Mouse (Mus musculus): ENCODE measurements at regions not wholly inside any gene's neighbourhood (a gene's known extent, or its start where the extent isn't known, plus 50 kb on each side); places are given as distances from the start of the nearest gene placed in this dataset.

GRCm38 (mm10) chr11:18408071-18408752, 454.5 kb upstream of the Etaa1 start:
- DNase-seq = no peak

DNA sequence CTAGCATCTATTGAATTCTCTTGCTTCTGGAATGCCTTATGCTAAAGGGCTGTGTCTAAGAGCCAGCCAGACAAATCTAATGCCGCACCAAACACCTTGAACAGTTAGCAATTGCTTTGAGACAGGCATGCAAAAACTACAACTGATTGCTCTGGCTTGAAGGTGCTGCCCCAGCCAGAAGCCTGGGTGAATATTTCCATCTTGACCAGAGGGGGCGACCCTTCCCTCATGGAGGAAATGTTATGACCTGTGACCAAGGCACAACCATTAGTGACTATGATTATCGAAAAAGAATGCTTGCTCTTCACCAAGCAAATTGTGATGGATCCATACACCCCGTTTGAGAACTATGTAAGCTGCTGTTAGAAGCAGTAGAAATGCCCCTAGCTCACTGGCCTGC, 445.9 kb upstream of the Etaa1 start:
- peak; percentile 8 for DNase-seq

DNA sequence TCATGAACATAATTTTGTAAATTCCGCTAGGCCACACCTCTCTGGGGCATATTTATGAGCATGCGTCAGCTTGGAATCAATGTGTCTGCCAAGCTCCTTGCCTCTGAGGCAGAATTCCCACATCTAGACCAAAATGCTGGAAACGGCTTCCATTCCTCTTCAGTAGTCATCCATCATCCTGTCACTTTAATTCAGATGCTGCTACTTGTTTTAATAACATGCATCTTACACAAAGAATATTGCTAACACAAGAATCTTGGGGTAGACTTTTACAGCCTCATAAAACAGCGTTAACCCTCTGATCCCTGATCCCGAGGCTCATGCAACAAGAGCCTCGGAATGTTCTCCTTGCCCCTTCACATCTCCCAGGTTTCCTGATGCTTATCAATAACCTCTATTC, 442.7 kb upstream of the Etaa1 start:
- DNase-seq = no peak

DNA sequence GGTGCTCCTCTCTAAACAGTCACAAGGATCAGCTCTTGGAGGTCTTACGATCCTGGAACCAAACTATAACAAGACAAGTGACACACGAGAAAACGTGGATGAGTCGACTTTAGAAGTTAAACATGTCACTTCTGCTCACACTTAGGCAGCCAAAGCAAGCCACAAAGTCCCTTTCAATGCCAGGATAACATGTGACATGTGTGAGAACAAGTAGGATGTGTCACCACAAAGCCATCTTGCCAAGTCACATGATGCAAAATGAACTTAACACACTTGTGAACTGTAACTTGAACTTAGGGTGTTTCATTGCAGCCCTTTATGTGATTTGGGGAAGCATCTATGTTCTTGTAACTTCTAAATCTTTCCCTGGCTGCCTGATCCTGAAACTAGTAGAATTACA, 442.0 kb upstream of the Etaa1 start:
- no peak for DNase-seq

GRCm38 (mm10) chr11:18372813-18373332, 419.2 kb upstream of the Etaa1 start:
- DNase-seq = no peak

DNA sequence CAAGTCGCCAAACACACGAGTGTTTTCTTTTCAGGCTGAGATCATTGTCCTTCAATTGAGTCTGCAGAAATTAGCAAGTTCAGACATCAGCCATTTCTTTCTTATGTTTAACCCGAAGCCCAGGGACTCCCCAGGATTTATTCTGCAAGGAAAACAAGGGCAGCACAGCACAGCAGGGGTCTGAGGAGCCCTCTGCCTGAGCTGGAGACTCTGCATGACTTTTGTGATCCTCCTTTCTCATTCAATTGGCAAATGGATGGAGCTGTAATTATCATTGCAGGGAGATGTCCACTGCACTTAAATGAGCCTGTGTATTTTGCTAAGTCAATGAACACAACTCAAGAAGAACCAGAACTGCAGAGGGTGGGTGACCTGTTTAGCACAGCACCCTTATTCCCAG, 417.6 kb upstream of the Etaa1 start:
- no peak for DNase-seq

DNA sequence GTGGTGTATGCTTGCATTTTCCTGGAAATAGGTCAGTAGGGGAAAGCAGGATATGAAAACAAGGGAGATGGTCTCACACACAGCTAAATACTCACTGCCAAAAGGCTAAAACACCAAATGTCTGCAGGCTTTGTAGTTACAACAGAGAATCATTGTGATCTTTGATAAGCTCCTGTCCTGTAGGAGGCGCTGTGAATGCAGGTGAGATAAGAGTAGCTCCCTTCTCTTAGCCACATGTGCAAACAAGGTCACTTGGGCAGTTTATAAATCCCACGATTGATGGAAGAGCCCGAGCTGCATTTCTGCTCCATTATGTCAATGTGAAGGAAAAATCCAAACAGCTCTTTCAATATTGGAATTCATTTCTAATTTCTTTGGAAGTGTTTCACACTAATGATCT, 417.2 kb upstream of the Etaa1 start:
- peak; percentile 42 for DNase-seq

DNA sequence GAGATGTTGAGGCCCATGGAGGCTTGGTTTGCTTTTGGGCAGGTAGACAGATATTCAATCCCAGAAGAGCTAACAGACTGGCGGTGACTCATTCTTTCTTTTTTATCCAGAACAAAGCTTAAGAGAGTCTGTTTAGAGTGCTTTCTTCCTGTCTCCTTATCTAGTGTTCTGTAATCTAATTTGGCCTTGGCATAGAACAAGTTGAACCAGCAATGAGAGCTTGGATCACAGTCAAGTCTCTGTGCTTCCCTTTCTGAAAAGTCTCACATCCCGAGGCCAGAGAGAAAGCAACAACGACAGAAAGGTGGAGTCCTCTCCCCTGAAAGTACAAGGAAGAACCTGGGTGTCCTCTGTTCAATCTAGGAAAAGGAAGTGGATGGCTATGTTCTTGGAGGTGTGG, 401.2 kb upstream of the Etaa1 start:
- DNase-seq = peak; percentile 51

GRCm38 (mm10) chr11:18354156-18354555, 400.5 kb upstream of the Etaa1 start:
- DNase-seq = no peak

DNA sequence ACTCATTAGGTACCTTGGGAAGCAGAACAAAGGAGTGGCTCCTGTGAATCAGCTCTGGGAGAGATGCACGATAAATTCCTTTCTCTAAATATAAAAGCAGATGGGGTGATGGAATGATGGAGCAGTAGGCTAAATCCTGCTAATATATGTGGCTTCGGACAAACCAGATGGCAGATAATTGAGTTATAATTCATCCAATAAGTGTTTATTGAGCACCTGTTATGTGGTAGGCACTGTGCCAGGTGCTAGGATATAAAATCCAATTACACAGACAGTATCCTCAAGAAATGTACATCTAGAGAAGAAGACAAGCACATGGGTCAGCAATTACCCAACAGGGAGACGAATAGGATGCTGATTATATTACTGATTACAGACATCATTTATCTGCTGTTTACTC, 394.2 kb upstream of the Etaa1 start:
- DNase-seq = no peak

- no peak for DNase-seq
These were observed 360.0 kb upstream of the Etaa1 start for GRCm38 (mm10) chr11:18313510-18314301.

- peak; percentile 19 for DNase-seq
These were observed 342.8 kb upstream of the Etaa1 start for GRCm38 (mm10) chr11:18296194-18297125.

DNA sequence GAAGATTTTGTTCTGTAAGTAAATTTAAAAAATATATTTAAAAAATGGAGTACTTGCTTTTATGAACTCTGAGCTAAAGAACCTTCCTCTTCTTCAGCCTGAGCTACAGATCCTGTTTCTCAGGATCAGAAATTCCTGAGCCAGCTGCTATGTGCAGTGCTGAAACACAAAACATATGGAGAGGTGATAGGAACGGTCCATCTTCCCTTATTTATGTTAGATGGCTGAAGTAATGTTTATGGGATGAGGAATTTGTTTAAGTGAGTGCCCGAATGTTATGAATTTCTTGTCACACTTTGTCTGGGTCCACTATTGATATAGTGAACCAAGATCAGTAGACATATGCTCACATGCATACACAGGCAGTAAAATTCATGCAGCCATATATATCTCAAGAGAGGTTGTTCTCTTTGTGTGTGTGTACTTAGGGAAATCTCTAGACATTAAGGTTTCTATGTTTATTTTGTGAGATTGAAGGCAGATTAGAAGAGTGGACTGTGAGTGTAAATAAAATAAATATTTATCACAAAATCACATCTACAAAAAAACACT, 325.0 kb upstream of the Etaa1 start:
- no peak for DNase-seq

DNA sequence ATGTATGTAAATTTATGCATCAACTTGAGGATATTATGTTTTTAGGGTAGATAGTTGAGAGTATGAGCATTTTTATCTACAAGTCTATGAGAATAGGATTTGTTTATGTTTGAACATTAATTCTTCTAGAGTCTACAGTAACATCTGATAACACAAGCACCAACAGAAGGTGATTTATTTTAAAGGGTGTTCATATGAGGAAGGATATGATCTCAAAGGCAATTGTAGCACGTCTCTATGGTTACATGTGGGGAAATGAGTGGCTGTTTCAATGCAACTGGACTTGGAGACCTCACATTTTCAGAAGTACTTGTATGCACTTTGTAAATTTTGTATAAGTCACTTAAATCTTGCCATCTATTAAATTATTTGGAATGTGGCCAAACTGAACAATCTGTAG, 318.7 kb upstream of the Etaa1 start:
- DNase-seq = no peak

GRCm38 (mm10) chr11:18266161-18266560, 312.5 kb upstream of the Etaa1 start:
- no peak for DNase-seq

DNA sequence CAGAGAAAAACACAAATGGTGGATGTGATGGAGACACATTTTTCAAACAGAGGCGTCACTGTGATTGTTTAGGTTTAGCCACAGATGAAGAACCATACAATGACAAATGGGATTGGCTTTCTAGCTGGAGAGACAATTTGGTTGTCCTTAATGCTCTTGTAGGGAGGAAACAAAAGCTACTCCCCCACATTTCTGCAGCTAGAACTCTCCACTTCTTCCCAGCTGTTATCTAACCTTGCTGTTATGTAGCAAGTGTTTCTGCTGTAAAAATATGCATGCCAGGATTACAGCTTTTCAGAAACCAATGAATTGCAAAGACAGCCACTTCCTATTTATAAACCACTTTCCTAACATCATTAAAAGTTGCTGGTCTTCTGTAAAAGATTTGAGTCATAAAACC, 309.2 kb upstream of the Etaa1 start:
- DNase-seq = no peak

DNA sequence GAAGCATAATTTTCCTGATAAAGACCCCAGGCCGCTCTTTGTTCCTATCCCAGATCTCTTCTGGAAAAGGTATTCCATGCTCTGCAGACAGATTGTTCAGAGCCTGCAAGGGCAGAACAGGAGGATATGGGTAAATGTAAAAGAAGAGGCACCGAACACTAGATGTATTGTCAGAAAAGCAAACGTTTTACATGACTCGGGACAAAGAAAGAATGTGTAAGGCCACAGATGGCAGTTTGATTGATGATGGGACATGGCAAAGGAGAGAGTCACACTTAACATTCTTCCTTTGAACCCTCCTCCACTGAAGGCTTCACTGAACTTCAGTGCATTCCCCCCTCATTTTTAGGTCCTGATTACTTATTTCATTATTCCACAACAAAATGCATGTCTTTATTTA, 295.6 kb upstream of the Etaa1 start:
- no peak for DNase-seq

GRCm38 (mm10) chr11:18216762-18217161, 263.1 kb upstream of the Etaa1 start:
- no peak for DNase-seq

- DNase-seq = no peak
These were observed 219.4 kb upstream of the Etaa1 start for GRCm38 (mm10) chr11:18173028-18173427.

DNA sequence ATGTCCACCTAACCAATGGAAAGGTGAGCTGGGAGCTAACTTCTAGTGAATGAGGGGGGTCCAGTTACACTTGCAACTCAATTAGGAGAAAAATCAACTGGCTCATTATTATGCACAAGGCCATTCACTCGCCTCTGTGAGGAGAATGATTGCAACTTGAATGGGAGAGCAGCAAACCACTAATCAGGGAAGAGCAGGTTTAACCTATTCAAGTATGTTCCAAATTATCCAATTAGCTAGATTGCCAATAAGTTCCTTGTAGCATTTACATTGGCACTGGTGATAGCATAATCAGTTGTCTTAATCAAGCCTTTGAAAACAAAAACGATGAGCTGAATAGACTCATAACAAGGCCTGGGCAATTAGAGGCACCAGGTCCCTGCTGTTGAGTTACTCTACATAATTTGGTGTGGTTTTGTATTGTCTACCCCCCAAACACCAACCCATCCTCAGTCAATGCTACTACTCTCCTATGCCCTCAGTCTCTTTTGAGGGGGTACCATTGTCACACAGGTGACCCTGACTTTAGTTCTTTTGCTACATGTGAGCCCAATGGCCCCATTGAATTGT, 217.6 kb upstream of the Etaa1 start:
- DNase-seq = no peak

GRCm38 (mm10) chr11:18165609-18166347, 212.1 kb upstream of the Etaa1 start:
- DNase-seq = no peak
